Mouse (Mus musculus) cerebellum, adult 9-11 months (tissue): Measurements from ENCODE around the gene Cfap69.

Experiments
- DNase-seq: peaks from one replicate; pipeline ENCODE4 v3.0.0; 2022

Gene Cfap69

DNA sequence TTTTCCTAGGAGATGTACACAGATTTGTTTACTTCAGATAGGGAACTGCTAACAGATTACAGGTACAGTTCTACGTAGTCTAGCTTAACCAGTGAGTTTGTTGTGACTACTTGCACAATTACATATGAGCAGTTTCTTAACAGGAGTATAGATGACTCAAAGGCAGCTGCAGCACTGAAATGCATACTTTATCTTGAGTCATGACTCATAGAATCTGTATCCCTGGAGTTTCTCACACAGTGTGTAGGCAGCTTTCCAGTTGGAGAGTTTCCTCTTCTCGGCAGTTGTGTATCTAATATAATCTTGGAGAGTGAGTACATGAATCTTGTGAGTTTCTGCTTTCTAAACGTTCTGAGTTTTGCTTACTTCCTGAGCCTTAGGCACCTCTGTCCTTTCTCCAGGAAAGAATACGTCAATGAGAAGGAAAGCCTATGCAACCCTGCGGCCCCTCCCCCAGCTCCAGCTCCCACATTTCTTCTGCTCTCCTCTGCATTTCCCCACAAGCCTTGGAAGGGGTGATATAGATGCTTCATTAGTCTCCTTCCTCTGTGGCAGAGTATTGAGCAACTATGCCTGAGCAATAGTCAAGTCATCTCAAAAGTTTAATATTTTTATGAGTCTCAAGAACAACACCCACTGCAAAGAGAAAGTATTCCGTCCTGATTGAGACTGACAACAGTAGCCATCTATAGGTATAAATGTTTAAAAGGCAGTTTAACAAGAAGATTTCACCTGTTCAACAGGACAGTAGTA is 15.0 kb downstream of the Cfap69 start:
- DNase-seq = no peak

DNA sequence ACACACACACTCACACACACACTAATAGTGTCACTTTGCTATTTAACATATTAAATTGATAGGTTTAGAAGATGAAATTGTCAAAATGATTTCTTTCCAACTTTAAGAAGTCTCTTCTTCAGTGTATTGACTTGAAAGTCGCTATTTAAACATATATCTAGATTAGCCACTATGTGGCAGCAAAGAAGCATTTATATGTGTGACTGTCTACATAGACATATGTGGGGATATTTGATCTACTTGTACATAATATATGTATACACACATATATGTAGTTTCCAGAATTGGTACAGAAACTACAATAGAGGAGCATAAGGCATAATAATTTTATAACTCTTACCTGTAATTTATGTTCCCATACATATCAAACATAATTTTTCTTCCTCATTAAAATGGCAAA is 17.9 kb downstream of the Cfap69 start:
- no peak for DNase-seq

DNA sequence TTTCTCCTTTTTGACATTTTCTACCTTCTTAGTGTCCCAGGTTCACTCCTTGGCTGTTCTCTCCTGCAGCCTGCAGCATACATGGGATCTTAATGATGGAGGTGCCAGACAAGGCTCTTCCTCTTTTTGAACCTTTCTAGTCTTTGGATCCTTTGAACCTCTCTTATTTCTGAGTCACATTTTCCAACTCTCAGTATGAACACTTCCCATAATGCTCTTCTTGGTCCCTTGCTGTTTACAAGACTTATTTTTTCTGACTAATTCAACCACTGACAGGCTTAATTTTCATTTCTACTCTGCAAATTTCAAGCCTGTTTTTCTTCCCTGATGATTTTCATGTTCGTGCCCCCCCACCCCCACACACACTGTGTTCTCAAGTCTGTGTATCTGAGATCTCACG is 25.5 kb downstream of the Cfap69 start:
- DNase-seq = no peak

DNA sequence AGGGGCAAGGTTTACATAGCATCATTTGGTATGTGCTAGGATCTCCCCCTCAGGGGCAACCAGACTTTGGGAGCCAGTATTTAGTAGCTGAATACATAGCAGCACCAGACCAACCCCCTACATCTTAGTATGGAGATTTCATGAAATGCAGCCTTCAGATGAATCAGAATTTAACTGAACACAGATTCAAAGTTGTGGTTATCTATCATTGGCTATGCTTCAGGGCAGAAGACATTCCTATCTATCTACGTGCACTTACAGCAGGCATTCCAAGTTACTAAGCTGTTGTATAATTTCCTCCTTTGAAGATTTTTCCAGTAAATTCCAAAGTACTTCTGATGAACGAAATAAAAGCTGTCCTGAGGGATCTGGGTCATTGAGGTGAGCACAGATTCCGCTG is 38.5 kb downstream of the Cfap69 start:
- no peak for DNase-seq

DNA sequence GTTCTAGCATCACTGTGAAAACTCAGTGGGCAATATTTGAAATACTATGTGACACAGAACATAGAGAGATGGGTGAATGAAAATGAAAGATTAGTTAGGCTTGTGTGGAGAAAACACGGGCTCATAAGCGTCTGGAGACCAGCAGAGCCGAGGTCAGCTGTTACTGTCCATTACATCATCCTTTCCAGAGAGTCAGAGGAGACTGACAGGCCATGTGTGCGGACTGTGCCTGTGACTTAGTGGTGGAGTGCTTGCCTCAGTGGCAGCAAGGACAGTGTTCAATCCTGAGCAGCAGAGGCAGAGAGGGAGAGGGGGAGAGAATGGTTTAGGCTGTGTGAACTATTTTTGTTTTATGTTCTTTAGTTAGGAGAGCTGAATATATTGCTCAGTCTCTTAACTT is 45.7 kb downstream of the Cfap69 start:
- DNase-seq = no peak

DNA sequence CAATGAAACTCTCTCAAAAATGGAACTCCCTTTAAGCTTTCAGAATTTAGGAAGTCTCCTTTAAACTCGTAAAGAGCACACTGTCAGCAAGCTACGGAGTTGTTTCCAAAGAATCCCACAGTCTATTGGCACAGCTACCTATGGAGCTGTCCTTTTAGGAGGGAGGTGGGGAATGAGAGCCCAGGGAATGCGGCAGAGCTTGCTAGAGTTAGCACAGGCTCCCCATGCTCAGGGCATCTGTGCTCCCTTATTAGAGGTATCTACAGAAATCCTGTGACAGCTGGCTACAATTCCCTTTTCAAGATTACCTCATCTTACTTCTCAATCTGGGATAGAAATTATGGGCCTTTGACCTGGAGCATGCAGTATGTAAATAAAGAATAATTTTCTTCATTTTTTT is 53.5 kb downstream of the Cfap69 start:
- DNase-seq = peak; percentile 68

DNA sequence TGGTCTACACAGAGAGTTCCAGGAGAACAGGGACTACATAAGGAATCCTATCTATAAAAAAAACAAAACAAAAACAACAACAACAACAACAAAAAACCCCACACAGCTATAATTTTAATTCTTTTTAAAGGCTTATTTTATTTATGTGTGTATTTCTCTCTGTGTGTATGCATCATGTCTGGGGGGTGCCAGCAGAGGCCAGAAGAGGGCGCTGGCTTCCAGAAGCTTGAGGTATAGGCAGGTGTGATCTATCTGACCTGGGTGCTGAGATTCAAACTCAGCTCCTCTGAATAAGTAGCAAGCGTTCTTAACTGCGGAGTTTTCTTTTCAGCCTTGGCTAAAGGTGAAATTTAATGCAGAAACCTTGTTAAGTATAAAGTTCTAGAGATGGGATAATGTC is 76.4 kb downstream of the Cfap69 start:
- no peak for DNase-seq

DNA sequence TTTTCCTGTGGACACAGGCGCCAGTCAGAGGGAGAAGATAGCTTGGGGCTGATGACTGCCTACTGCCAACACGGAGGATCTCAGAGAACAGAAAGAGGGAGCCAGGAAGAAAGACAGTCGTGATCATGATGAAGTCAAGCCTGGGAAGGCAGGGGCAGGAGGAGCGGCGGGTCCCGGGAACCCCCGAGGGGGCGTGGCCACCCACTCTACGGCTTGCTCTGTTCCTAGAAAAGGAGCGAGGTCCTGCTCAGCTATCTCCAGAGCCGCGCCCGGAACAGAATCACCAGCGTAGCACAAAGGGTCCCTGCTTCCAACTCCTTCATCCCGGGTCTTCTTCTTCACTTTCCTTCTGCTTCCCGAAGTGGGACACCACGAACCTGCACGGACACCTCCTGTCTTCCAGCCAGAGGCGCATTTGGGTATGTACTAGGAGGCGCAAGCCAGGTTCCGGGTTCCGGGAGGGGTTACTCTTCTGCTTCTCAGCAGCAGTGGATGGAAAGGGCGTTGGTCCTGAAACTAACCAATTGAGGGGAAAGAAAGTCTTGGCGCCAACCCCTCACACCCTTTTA is 90.2 kb downstream of the Cfap69 start, which contains the start of gene Gm8773:
Gene Gm8773, plus strand, starts transcription at position 51 of the 569 bp plus-strand sequence.
- DNase-seq = no peak

DNA sequence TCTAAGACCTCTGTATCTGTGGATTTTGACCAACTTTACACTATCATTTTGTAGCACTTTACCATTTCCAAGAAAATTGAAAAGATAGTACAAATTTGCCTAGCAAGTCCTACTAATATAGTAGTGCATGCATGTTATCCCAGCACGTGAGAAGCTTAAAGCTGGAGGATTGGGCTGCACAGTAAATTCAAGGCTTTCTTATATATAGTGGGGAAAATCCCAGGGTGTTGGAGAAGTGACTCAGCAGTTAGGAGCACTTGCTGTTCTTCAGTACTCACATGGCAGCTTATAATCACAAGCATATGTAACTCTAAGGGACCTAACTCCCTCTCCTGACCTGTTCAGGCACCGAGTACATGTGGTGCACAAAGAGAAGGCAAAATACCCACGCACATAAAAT is 101.6 kb downstream of the Cfap69 start:
- no peak for DNase-seq

DNA sequence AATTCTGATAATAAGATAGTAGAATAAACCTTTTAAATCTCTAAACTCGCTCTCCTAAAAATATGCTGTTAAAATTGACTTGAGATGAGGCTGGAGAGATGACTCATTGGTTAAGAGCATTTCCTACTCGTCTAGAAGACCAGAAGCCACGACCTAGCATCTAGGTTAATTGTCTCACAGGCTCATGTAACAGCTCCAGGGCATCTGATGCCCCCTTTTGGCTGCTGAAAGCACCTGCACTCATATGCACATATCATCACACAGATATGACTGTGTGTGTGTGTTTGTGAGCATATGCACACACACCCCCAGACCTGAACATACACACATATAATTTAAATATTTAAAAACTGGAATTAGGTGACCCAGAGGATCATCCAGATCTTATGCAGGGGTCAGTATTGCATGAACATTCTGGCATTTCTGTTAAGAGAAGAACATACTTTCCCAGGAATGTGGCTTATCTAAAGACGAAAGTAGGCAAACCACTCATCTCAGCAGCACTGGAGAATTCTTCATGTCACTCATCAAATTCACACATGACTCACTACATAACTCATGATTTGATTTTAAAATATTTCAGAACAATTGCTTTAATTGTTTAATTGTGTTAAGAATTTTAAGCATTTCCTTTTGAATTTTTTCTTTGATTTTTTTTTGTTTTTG is 102.9 kb downstream of the Cfap69 start:
- DNase-seq = no peak

DNA sequence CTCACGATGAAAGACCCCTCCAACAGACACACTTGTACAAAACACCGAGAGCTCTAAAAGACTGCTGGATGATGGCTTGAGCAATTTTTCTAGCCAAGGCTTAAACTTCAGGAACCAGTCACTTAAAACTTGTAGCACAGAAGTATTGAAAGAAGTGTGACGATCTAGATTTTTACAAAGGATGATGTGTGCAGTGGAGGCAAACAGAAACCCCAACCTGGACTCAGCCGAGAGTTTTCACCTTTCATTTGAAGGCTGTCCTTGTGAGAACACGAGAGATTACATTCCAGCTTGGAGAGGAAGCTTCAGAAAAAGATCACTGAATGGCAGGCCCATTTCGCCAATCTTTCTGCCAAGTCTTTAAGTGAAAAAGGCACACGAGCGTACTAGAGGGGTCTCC is 104.2 kb downstream of the Cfap69 start:
- no peak for DNase-seq

DNA sequence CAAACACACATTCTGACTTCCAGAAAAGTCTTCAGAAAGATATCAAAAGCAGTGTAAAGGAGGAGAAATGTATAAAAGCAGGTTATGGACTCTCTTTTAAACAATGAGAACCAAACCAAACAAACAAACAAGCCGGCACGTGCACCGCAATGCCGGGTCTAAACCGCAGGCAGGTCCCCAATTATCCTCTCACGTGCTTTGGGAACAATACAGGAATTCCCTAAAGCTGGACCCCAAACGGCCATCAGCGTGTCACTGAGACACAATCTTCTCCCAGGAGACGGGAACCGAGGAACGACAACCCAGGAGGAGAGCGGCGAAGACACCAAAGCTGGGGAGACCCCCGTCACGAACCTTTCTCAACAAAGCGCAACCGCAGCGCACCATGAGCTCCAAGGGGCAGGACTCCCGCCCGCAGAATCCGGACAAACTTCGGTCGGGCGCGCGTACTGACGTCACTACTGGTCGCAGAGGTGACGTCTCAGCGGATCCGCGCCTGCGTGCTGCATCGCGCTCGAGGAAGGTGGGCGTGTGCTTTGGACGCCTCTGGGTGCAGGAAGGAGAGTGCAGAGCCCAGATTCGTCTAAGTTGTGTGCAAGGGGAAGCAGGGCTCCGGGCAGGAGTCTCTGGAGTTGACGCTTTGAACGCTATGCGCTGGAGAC is 104.8 kb downstream of the Cfap69 start, which contains the start of gene Gtpbp10:
Gene Gtpbp10, minus strand, starts transcription at position 460 of the 662 bp plus-strand sequence.
- peak; percentile 88 for DNase-seq

DNA sequence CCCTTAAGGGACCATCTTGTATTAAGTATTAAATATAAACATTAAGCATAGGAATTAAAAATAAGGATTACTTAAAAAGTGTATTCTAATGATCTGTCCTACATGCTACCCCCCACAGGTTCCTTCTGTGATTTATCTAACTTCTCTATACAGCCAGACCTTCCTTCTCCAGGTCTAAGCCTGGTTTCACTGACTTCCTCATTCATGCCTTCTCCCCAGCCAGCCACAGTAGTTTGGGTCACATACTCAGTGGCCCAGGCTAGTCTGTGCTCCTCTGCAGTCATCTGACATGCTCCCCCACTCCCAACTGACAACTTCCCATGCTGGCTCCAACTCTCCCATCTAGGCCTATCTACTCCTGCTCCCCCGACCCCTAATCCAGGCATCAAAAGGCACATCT is 112.9 kb downstream of the Cfap69 start:
- no peak for DNase-seq

DNA sequence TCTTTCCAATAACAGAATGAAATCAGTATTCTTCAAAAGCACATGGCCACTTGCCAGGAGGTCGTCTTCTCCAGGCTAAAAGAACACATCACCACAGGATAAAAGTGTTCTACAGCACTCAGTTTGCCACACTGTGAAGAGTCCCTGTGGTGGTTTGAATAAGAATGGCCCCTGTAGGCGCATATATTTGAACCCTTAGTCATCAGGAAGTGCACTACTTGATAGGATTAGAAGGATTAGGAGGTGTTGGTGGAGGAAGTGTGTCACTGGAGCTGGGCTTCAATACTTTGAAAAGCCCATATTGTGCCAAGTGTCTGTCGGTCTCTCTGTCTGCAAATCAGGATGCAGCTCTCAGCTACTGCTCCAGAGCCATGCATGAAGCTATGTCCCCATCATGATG is 123.7 kb downstream of the Cfap69 start:
- no peak for DNase-seq

DNA sequence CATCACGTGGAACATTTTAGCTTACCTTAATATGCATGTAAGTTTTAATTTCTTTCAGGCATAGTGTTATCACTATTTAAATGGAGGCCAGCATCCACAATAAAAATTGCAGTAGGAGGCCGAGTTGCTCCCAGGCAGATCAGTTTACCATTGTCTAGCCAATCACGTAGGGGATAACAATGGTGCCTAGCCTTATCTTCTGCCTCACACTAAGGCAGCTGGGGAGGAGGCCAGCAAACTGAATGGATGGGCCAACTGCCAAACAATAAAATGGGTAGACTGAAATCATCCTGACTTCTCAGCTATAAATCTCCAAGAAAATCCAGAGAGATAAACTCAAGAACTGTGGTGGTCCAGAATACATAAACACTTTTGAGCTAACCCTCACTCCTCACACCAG is 124.3 kb downstream of the Cfap69 start:
- DNase-seq = no peak

DNA sequence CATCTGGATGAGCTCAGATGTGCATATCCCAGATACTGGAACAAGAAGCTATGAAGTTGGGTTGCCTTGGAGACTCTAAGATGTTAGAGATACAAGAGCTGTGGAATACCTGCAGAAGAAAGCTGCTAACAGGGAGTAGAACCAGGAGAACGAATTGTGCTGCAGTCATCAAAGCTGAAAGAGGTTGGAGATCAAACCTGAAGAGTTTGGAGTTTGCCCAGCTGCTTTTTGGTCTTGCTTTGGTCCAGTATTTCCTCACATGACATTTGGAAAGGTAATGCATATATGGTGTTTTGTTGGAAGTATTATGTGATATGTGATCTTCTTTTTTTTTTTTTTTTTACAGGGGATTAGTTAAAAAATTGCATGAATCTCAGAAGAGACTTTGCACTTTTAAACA is 127.9 kb downstream of the Cfap69 start:
- DNase-seq = no peak

DNA sequence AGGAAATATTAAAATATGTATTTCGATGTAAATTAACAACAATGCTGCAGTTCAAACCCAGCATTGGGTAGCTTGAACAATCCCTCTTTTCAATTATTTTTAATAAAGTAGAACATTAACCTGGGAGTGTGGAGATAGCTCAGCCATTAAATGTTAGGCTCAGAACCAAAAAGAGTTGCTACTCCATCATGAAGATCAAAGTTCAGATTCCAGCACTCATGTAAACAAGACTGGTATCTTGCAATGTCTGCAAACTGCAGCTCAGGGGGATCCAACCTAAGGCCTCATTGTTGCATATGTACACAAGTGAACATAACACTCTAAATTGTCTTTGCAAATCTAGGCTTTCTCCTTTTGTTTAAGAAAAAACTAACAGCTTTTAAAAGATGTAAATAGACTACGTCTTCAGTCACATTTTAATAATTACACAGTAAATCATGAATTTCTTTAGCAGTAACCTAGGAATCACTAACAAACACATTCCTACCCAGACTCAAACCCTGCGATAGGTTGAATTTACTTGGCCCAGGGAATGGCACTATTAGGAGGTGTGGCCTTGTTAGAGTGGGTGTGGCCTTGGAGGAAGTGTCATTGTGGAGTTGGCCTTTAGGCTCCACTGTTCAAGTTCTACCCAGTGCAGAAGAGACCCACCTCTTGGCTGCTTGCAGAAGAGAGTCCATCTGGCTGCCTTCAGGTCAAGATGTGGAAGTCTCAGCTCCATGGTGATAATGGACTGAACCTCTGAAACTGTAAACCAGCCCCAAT is 130.2 kb downstream of the Cfap69 start:
- DNase-seq = no peak
